Mouse (Mus musculus) limb, embryonic 13.5 days (tissue): ENCODE measurements around the gene Gm28845. TPM values are rescaled to one million over a fixed set of nuclear protein-coding genes. Genes with fewer than 3 reads are reported as not detected.

Source experiments
- ATAC-seq: fragments of 200-750 bp; cut with Nextera tagmentation; 2 replicates; pipeline ENCODE4 v1.8.0; 2017; ENCODE audit warnings: low read depth, moderate number of reproducible peaks, moderate TSS enrichment; ENCODE audit not compliant: low FRiP score
- H3K27ac ChIP-seq: fragments of 300-500 bp; sonication (generic); 2 replicates; pipeline ENCODE4 v1.5.1; 2015; ENCODE audit warnings: inconsistent platforms, mild to moderate bottlenecking, moderate library complexity
- H3K27me3 ChIP-seq: fragments of 300-500 bp; sonication (generic); 2 replicates; pipeline ENCODE4 v1.6.1; 2015; ENCODE audit warnings: mild to moderate bottlenecking, inconsistent platforms
- H3K36me3 ChIP-seq: fragments of 300-500 bp; sonication (generic); 2 replicates; pipeline ENCODE4 v1.6.1; 2015; ENCODE audit warnings: inconsistent platforms, mild to moderate bottlenecking, moderate library complexity
- H3K4me1 ChIP-seq: fragments of 300-500 bp; sonication (generic); 2 replicates; pipeline ENCODE4 v1.6.1; 2015; ENCODE audit warnings: inconsistent platforms
- H3K4me2 ChIP-seq: fragments of 300-500 bp; sonication (generic); replicated peaks from 2 replicates; pipeline ENCODE4 v1.6.1; 2015; ENCODE audit warnings: inconsistent platforms, mild to moderate bottlenecking, moderate library complexity
- H3K4me3 ChIP-seq: fragments of 300-500 bp; sonication (generic); 2 replicates; pipeline ENCODE4 v1.5.1; 2015; ENCODE audit warnings: moderate library complexity, mild to moderate bottlenecking, inconsistent platforms
- H3K9ac ChIP-seq: fragments of 300-500 bp; sonication (generic); 2 replicates; pipeline ENCODE4 v1.6.1; 2015; ENCODE audit warnings: mild to moderate bottlenecking, inconsistent platforms
- H3K9me3 ChIP-seq: fragments of 300-500 bp; sonication (generic); 2 replicates; pipeline ENCODE4 v1.6.1; 2016; ENCODE audit warnings: inconsistent platforms
- WGBS: fragments of 180-500 bp; shearing (Covaris S2); methylation state at CpG from one replicate; pipeline ENCODE4 v1.1.7; 2015; 5-methylcytosine and 5-hydroxymethylcytosine counted together
- polyA plus RNA-seq: library from polyadenylated mRNA; unstranded; fragments of >200 nt; fragmentation: Nextera tagmentation; extraction: Ambion mirVana; gene quantifications from 2 replicates; pipeline ENCODE4 v1.2.1, GENCODE M21; 2015

Gene Gm28845
- not detected in 2 replicates for polyA plus RNA-seq

GRCm38 (mm10) chr1:65119438-65119837 is at the start of gene Gm28845:
Gene Gm28845, minus strand, starts transcription at chr1:65119558.
- ATAC-seq, result no peak
- Histone ChIP-seq H3K9ac (no peak within 1 kb of the TSS), H3K9me3 (no peaks in the 10 kb centered on the region), H3K4me3 (no peak within 1 kb of the TSS), H3K4me2 (no peak within 1 kb of the TSS), H3K36me3 (no peaks in the 10 kb centered on the region), H3K4me1 (no peaks in the 10 kb centered on the region), H3K27me3 (no peaks in the 10 kb centered on the region), H3K27ac (no peak within 1 kb of the TSS)
- 90% methylated on average over 1 of the region's 1 CpGs for WGBS

- Histone ChIP-seq H3K9ac (no peak overlapping the region), H3K27me3 (no peaks in the 10 kb centered on the region), H3K4me1 (no peaks in the 10 kb centered on the region), H3K27ac (no peak overlapping the region), H3K9me3 (no peaks in the 10 kb centered on the region), H3K4me3 (no peak overlapping the region), H3K4me2 (no peak overlapping the region), H3K36me3 (peaks cover 93% of the 10 kb centered on the region)
- no peak for ATAC-seq
- WGBS, result 90% methylated on average over 1 of the region's 1 CpGs
Measured at GRCm38 (mm10) chr1:65167496-65167895, 48.1 kb upstream of the Gm28845 start.

GRCm38 (mm10) chr1:65162210-65162609 is 42.9 kb upstream of the Gm28845 start:
- 97% methylated on average over 1 of the region's 1 CpGs for WGBS
- Histone ChIP-seq H3K27ac (no peak overlapping the region), H3K9ac (no peak overlapping the region), H3K4me3 (no peak overlapping the region), H3K27me3 (no peaks in the 10 kb centered on the region), H3K4me2 (no peak overlapping the region), H3K4me1 (no peaks in the 10 kb centered on the region), H3K36me3 (peaks cover 88% of the 10 kb centered on the region), H3K9me3 (no peaks in the 10 kb centered on the region)
- no peak for ATAC-seq

GRCm38 (mm10) chr1:65156111-65156510 is 36.8 kb upstream of the Gm28845 start:
- no peaks in the 10 kb centered on the region for H3K4me1 ChIP-seq
- H3K27ac ChIP-seq, result no peak overlapping the region
- WGBS, result 97% methylated on average over 5 of the region's 5 CpGs
- no peaks in the 10 kb centered on the region for H3K9me3 ChIP-seq
- peaks cover 38% of the 10 kb centered on the region for H3K36me3 ChIP-seq
- no peak for ATAC-seq
- no peak overlapping the region for H3K9ac ChIP-seq
- H3K4me3 ChIP-seq, result no peak overlapping the region
- H3K27me3 ChIP-seq, result no peaks in the 10 kb centered on the region
- no peak overlapping the region for H3K4me2 ChIP-seq

- no peak for ATAC-seq
- Histone ChIP-seq H3K4me3 (no peak overlapping the region), H3K4me2 (no peak overlapping the region), H3K36me3 (peaks cover 25% of the 10 kb centered on the region), H3K9me3 (no peaks in the 10 kb centered on the region), H3K9ac (no peak overlapping the region), H3K27me3 (no peaks in the 10 kb centered on the region), H3K27ac (no peak overlapping the region), H3K4me1 (no peaks in the 10 kb centered on the region)
Measured at GRCm38 (mm10) chr1:65154814-65155213, 35.5 kb upstream of the Gm28845 start.

- Histone ChIP-seq H3K27ac (no peak overlapping the region), H3K9me3 (no peaks in the 10 kb centered on the region), H3K4me1 (no peaks in the 10 kb centered on the region), H3K27me3 (no peaks in the 10 kb centered on the region), H3K4me3 (no peak overlapping the region), H3K36me3 (no peaks in the 10 kb centered on the region), H3K4me2 (no peak overlapping the region), H3K9ac (no peak overlapping the region)
- WGBS, result 81% methylated on average over 3 of the region's 3 CpGs
- no peak for ATAC-seq
Measured at GRCm38 (mm10) chr1:65147971-65148370, 28.6 kb upstream of the Gm28845 start.

- Histone ChIP-seq H3K27ac (no peak overlapping the region), H3K9me3 (0 out of 2 replicates have a peak, but pooled peaks cover 3% of the 10 kb centered on the region), H3K4me3 (no peak overlapping the region), H3K36me3 (no peaks in the 10 kb centered on the region), H3K4me2 (no peak overlapping the region), H3K27me3 (no peaks in the 10 kb centered on the region), H3K4me1 (no peaks in the 10 kb centered on the region), H3K9ac (no peak overlapping the region)
- WGBS, result 89% methylated on average over 5 of the region's 5 CpGs
- no peak for ATAC-seq
Measured at GRCm38 (mm10) chr1:65147326-65147725, 28.0 kb upstream of the Gm28845 start.

- Histone ChIP-seq H3K27me3 (no peaks in the 10 kb centered on the region), H3K4me3 (no peak overlapping the region), H3K4me2 (no peak overlapping the region), H3K9ac (no peak overlapping the region), H3K9me3 (0 out of 2 replicates have a peak, but pooled peaks cover 4% of the 10 kb centered on the region), H3K27ac (no peak overlapping the region), H3K36me3 (no peaks in the 10 kb centered on the region), H3K4me1 (no peaks in the 10 kb centered on the region)
- WGBS, result 55% methylated on average over 2 of the region's 2 CpGs
- ATAC-seq, result no peak
Measured at GRCm38 (mm10) chr1:65146601-65147000, 27.2 kb upstream of the Gm28845 start.

GRCm38 (mm10) chr1:65144783-65145182 is 25.4 kb upstream of the Gm28845 start:
- H3K4me2 ChIP-seq, result no peak overlapping the region
- H3K9ac ChIP-seq, result no peak overlapping the region
- H3K4me1 ChIP-seq, result no peaks in the 10 kb centered on the region
- H3K4me3 ChIP-seq, result no peak overlapping the region
- no peaks in the 10 kb centered on the region for H3K36me3 ChIP-seq
- H3K27ac ChIP-seq, result no peak overlapping the region
- WGBS, result 70% methylated on average over 2 of the region's 2 CpGs
- 0 out of 2 replicates have a peak, but pooled peaks cover 4% of the 10 kb centered on the region for H3K9me3 ChIP-seq
- no peak for ATAC-seq
- no peaks in the 10 kb centered on the region for H3K27me3 ChIP-seq

GRCm38 (mm10) chr1:65137560-65137959 is 18.2 kb upstream of the Gm28845 start:
- H3K9me3 ChIP-seq, result 0 out of 2 replicates have a peak, but pooled peaks cover 3% of the 10 kb centered on the region
- no peak overlapping the region for H3K9ac ChIP-seq
- no peak for ATAC-seq
- H3K4me3 ChIP-seq, result no peak overlapping the region
- 79% methylated on average over 6 of the region's 6 CpGs for WGBS
- H3K36me3 ChIP-seq, result no peaks in the 10 kb centered on the region
- no peaks in the 10 kb centered on the region for H3K4me1 ChIP-seq
- no peak overlapping the region for H3K27ac ChIP-seq
- H3K4me2 ChIP-seq, result no peak overlapping the region
- no peaks in the 10 kb centered on the region for H3K27me3 ChIP-seq

- H3K9me3 ChIP-seq, result no peaks in the 10 kb centered on the region
- H3K36me3 ChIP-seq, result no peaks in the 10 kb centered on the region
- no peak overlapping the region for H3K4me2 ChIP-seq
- H3K4me1 ChIP-seq, result no peaks in the 10 kb centered on the region
- no peak for ATAC-seq
- no peak overlapping the region for H3K27ac ChIP-seq
- 83% methylated on average over 1 of the region's 1 CpGs for WGBS
- no peaks in the 10 kb centered on the region for H3K27me3 ChIP-seq
- H3K9ac ChIP-seq, result no peak overlapping the region
- H3K4me3 ChIP-seq, result no peak overlapping the region
Measured at GRCm38 (mm10) chr1:65132833-65133232, 13.5 kb upstream of the Gm28845 start.

GRCm38 (mm10) chr1:65131671-65132070 is 12.3 kb upstream of the Gm28845 start:
- no peaks in the 10 kb centered on the region for H3K9me3 ChIP-seq

GRCm38 (mm10) chr1:65130226-65130625 is 10.9 kb upstream of the Gm28845 start:
- Histone ChIP-seq H3K27ac (no peak overlapping the region), H3K9me3 (no peaks in the 10 kb centered on the region), H3K9ac (no peak overlapping the region), H3K4me1 (no peaks in the 10 kb centered on the region), H3K27me3 (no peaks in the 10 kb centered on the region), H3K36me3 (no peaks in the 10 kb centered on the region), H3K4me3 (no peak overlapping the region), H3K4me2 (no peak overlapping the region)
- 76% methylated on average over 3 of the region's 3 CpGs for WGBS
- ATAC-seq, result no peak

More at GRCm38 (mm10) chr1:65131671-65132070, 12.3 kb upstream of the Gm28845 start:
- Histone ChIP-seq H3K27me3 (no peaks in the 10 kb centered on the region), H3K4me2 (no peak overlapping the region), H3K4me1 (no peaks in the 10 kb centered on the region), H3K27ac (no peak overlapping the region), H3K9ac (no peak overlapping the region), H3K36me3 (no peaks in the 10 kb centered on the region), H3K4me3 (no peak overlapping the region)
- 84% methylated on average over 1 of the region's 1 CpGs for WGBS
- no peak for ATAC-seq
